Mouse (Mus musculus) kidney, adult 2 months (tissue): Measurements from ENCODE around the gene Itih4. TPM values are rescaled to one million over a fixed set of nuclear protein-coding genes. Genes with fewer than 3 reads are reported as not detected.

ENCODE experiments used
- DNase-seq: peaks from one replicate; pipeline ENCODE4 v3.0.0; 2021
- H3K27ac ChIP-seq: fragments of 200-500 bp; 2 replicates; pipeline ENCODE4 v1.5.1; 2012; ENCODE audit warnings: low read depth, low read length, control low read depth, inconsistent platforms; ENCODE audit not compliant: insufficient read depth
- H3K27me3 ChIP-seq: fragments of 200-500 bp; replicated peaks from 2 replicates; pipeline ENCODE4 v1.6.1; 2012; ENCODE audit warnings: mild to moderate bottlenecking, moderate library complexity, low read length, inconsistent platforms; ENCODE audit not compliant: control insufficient read depth, insufficient read depth
- H3K36me3 ChIP-seq: fragments of 200-500 bp; 2 replicates; pipeline ENCODE4 v1.6.1; 2012; ENCODE audit warnings: mild to moderate bottlenecking, moderate library complexity, low read length, inconsistent platforms; ENCODE audit not compliant: control insufficient read depth, insufficient read depth
- H3K4me1 ChIP-seq: fragments of 200-500 bp; 2 replicates; pipeline ENCODE4 v1.6.1; 2011; ENCODE audit warnings: low read length; ENCODE audit not compliant: control insufficient read depth, insufficient read depth
- H3K4me3 ChIP-seq: fragments of 200-500 bp; 2 replicates; pipeline ENCODE4 v1.5.1; 2011; ENCODE audit warnings: mild to moderate bottlenecking, low read depth, low read length, control low read depth; ENCODE audit not compliant: insufficient read depth
- CTCF ChIP-seq: fragments of 200-500 bp; conservative IDR thresholded peaks from 2 replicates; pipeline ENCODE4 v1.5.1; 2011; ENCODE audit warnings: low read depth, mild to moderate bottlenecking, control low read depth, low read length, moderate library complexity, mixed read lengths; ENCODE audit not compliant: insufficient read depth, insufficient read length
- POLR2A ChIP-seq: fragments of 200-500 bp; IDR thresholded peaks from one replicate; pipeline ENCODE4 v1.6.1; 2011; ENCODE audit warnings: low read depth, low read length, control low read depth
- WGBS: fragments of 180-500 bp; shearing (Covaris S2); methylation state at CpG from one replicate; pipeline ENCODE4 v1.1.7; 2018; 5-methylcytosine and 5-hydroxymethylcytosine counted together
- polyA plus RNA-seq: library from polyadenylated mRNA; depleted of rRNA; stranded (reverse); fragments of >200 nt; gene quantifications from 2 replicates; pipeline ENCODE4 v1.2.3, GENCODE M21; 2012

Gene Itih4
- polyA plus RNA-seq, 1 experiment, result 0.38 TPM

DNA sequence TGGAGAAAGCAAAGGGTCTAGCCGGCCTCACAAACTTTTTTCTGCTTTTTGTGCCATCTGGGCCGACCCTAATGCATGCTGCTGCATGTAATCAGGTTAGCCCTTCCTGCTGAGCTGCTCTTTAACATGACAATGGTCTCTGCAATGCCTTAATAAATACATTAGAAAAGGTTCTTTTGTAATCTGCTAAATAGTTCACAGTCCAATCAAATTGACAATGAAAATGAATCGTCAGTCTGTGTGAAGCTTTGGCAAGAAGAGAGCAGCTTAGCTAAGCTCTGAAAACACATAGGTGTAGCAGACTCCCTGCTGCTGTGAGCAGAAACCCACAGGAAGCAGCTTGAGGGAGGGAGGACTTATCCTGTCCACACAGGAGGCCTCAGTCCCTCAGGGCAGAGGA lies 13.7 kb downstream of the Itih4 start:
- Histone ChIP-seq H3K27ac (no peak overlapping the region), H3K4me3 (no peak overlapping the region), H3K36me3 (no peaks in the 10 kb centered on the region), H3K27me3 (no peaks in the 10 kb centered on the region), H3K4me1 (no peaks in the 10 kb centered on the region)
- TF ChIP-seq CTCF, result no peak
- no peak for TF ChIP-seq POLR2A
- no peak for DNase-seq
- WGBS, result 80% methylated on average over 3 of the region's 3 CpGs

- Histone ChIP-seq H3K27ac (no peak overlapping the region), H3K36me3 (no peaks in the 10 kb centered on the region), H3K27me3 (no peaks in the 10 kb centered on the region), H3K4me3 (no peak overlapping the region), H3K4me1 (no peaks in the 10 kb centered on the region)
- no peak for TF ChIP-seq POLR2A
- TF ChIP-seq CTCF, result no peak
- DNase-seq, result no peak
- 89% methylated on average over 5 of the region's 5 CpGs for WGBS
Measured at GRCm38 (mm10) chr14:30902628-30903027, 16.4 kb downstream of the Itih4 start.

DNA sequence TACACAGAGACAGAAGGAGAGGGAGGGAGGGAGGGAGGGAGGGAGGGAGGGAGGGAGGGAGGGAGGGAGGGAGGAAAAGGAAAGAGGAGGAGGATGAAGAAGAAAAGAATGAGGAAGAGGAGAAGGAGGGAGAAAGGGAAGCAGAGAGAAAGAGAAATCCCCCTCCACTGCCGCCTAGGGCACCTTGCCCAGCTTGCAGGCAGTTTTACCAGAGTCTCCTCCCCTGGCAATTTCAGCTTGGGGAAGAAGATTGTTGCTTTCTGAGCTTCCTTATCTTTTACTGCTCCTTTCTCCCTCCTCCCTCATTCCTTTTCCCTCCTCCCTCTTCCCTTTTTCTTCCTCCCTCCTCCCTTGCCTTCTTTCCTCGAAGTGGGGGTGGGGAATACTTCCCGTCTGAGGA lies 16.8 kb downstream of the Itih4 start:
- no peaks in the 10 kb centered on the region for H3K36me3 ChIP-seq
- H3K4me1 ChIP-seq, result no peaks in the 10 kb centered on the region
- no peaks in the 10 kb centered on the region for H3K27me3 ChIP-seq
- DNase-seq, result no peak
- WGBS, result 63% methylated on average over 3 of the region's 3 CpGs
- TF ChIP-seq POLR2A, result no peak
- TF ChIP-seq CTCF, result no peak
- H3K27ac ChIP-seq, result no peak overlapping the region
- H3K4me3 ChIP-seq, result no peak overlapping the region

DNA sequence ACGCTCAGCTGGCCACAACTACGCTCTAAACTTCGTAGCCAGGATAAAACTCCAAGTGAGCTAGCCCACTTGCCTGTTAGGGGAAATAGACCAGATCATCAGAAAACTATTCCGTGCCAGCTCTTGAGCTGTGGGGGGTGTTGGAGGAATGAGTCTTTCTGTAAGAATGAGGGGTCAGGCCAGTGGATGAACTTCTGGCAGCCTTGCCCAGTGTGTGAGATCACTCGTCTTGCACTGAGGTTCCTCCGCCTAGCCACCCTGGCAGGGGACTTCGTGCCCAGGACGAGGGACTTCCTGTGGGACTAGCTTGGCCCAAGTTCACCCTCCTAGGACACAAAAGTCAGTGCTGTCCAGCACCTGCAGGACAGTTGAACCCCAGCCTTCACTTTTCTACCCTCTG lies 18.0 kb downstream of the Itih4 start:
- no peak for DNase-seq
- TF ChIP-seq CTCF, result no peak
- TF ChIP-seq POLR2A, result no peak
- Histone ChIP-seq H3K27me3 (no peaks in the 10 kb centered on the region), H3K4me3 (no peak overlapping the region), H3K4me1 (no peaks in the 10 kb centered on the region), H3K36me3 (no peaks in the 10 kb centered on the region), H3K27ac (no peak overlapping the region)
- WGBS, result 72% methylated on average over 8 of the region's 8 CpGs

DNA sequence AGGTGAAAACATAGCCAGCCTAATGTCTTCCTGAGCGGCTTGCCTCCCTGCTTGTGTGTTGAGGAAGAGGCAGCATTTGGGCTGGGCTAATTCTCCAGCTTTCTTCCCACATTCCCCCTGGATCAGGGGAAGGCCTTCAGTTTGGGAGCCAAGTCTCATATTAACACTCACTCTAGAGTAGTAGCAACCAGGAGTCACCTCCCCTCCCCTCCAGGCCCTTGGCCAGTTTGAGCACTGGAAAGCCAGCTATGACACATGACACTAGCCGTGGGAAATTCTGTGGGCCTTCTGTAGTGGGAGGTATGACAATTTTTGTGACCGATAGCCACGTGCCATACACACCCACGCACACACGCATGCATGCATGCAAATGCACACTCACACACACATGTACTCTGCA lies 19.7 kb downstream of the Itih4 start:
- H3K4me1 ChIP-seq, result no peaks in the 10 kb centered on the region
- H3K27ac ChIP-seq, result no peak overlapping the region
- no peak for TF ChIP-seq POLR2A
- TF ChIP-seq CTCF, result no peak
- 90% methylated on average over 6 of the region's 6 CpGs for WGBS
- no peak for DNase-seq
- H3K36me3 ChIP-seq, result no peaks in the 10 kb centered on the region
- H3K27me3 ChIP-seq, result no peaks in the 10 kb centered on the region
- no peak overlapping the region for H3K4me3 ChIP-seq

GRCm38 (mm10) chr14:30907814-30908265 lies 21.6 kb downstream of the Itih4 start:
- WGBS, result 80% methylated on average over 3 of the region's 3 CpGs
- Histone ChIP-seq H3K27me3 (no peaks in the 10 kb centered on the region), H3K4me3 (no peak overlapping the region), H3K27ac (no peak overlapping the region), H3K36me3 (no peaks in the 10 kb centered on the region), H3K4me1 (no peaks in the 10 kb centered on the region; the same call in 1 of the 2 replicates)
- DNase-seq, result no peak
- no peak for TF ChIP-seq CTCF

- TF ChIP-seq CTCF, result no peak
- TF ChIP-seq POLR2A, result no peak
- no peak overlapping the region for H3K4me3 ChIP-seq
- no peaks in the 10 kb centered on the region; the same call in 1 of the 2 replicates for H3K4me1 ChIP-seq
- DNase-seq, result no peak
- no peaks in the 10 kb centered on the region for H3K36me3 ChIP-seq
- H3K27me3 ChIP-seq, result no peaks in the 10 kb centered on the region
- no peak overlapping the region for H3K27ac ChIP-seq
- WGBS, result 91% methylated on average over 8 of the region's 8 CpGs
Measured at GRCm38 (mm10) chr14:30911141-30911540, 24.9 kb downstream of the Itih4 start.

- WGBS, result 75% methylated on average over 8 of the region's 8 CpGs
- H3K27ac ChIP-seq, result no peak overlapping the region
- no peak overlapping the region for H3K4me3 ChIP-seq
- H3K36me3 ChIP-seq, result no peaks in the 10 kb centered on the region
- DNase-seq, result peak; percentile 74
- H3K4me1 ChIP-seq, result no peaks in the 10 kb centered on the region; the same call in 1 of the 2 replicates
- TF ChIP-seq CTCF (no peak), POLR2A (no peak)
- H3K27me3 ChIP-seq, result no peaks in the 10 kb centered on the region
Measured at GRCm38 (mm10) chr14:30912641-30913040, 26.4 kb downstream of the Itih4 start.
